Mouse (Mus musculus) hindbrain, postnatal 0 days (tissue): ENCODE measurements around the gene Tspan9. TPM values are rescaled to one million over a fixed set of nuclear protein-coding genes. Genes with fewer than 3 reads are reported as not detected.

Experiments
- ATAC-seq: fragments of 200-750 bp; cut with Nextera tagmentation; 2 replicates; pipeline ENCODE4 v1.8.0; 2017; ENCODE audit warnings: mild to moderate bottlenecking, moderate TSS enrichment, moderate library complexity
- DNase-seq: peaks from one replicate; pipeline ENCODE4 v3.0.0-alpha.2; 2015; ENCODE audit warnings: low spot score
- H3K27ac ChIP-seq: fragments of 300-500 bp; sonication (generic); 2 replicates; pipeline ENCODE4 v1.5.1; 2014; ENCODE audit warnings: mild to moderate bottlenecking
- H3K27me3 ChIP-seq: fragments of 300-500 bp; sonication (generic); 2 replicates; pipeline ENCODE4 v1.6.1; 2014; ENCODE audit warnings: low read length, mixed read lengths; ENCODE audit not compliant: insufficient read depth
- H3K36me3 ChIP-seq: fragments of 300-500 bp; sonication (generic); 2 replicates; pipeline ENCODE4 v1.6.1; 2014; ENCODE audit warnings: low read length, mixed read lengths; ENCODE audit not compliant: insufficient read depth
- H3K4me1 ChIP-seq: fragments of 300-500 bp; sonication (generic); 2 replicates; pipeline ENCODE4 v1.6.1; 2014; ENCODE audit warnings: antibody characterized with exemption, low read length, mixed read lengths; ENCODE audit not compliant: insufficient read depth
- H3K4me2 ChIP-seq: fragments of 300-500 bp; sonication (generic); 2 replicates; pipeline ENCODE4 v1.6.1; 2014; ENCODE audit warnings: low read depth, mild to moderate bottlenecking, low read length, moderate library complexity, mixed read lengths
- H3K4me3 ChIP-seq: fragments of 300-500 bp; sonication (generic); 2 replicates; pipeline ENCODE4 v1.5.1; 2014; ENCODE audit warnings: low read length
- H3K9ac ChIP-seq: fragments of 300-500 bp; sonication (generic); replicated peaks from 2 replicates; pipeline ENCODE4 v1.6.1; 2014; ENCODE audit warnings: mild to moderate bottlenecking, low read length, moderate library complexity, mixed read lengths
- H3K9me3 ChIP-seq: fragments of 300-500 bp; sonication (generic); 2 replicates; pipeline ENCODE4 v1.6.1; 2016; ENCODE audit warnings: low read length, mixed read lengths
- CTCF ChIP-seq: IDR thresholded peaks from 2 replicates; pipeline ENCODE4 v1.5.1; 2016; ENCODE audit warnings: antibody characterized with exemption, control low read depth, low read depth
- WGBS: fragments of 180-500 bp; shearing (Covaris S2); extraction: QIAGEN DNeasy Blood & Tissue Kit; methylation state at CpG from one replicate; pipeline ENCODE4 v1.1.7; 2014; 5-methylcytosine and 5-hydroxymethylcytosine counted together
- polyA plus RNA-seq: library from polyadenylated mRNA; unstranded; fragments of >200 nt; fragmentation: Nextera tagmentation; extraction: Ambion mirVana; gene quantifications from 2 replicates; pipeline ENCODE4 v1.2.1, GENCODE M21; 2015
- total RNA-seq: library from RNA; depleted of rRNA; stranded (reverse); fragments of >200 nt; gene quantifications from 2 replicates; pipeline ENCODE4 v1.2.3, GENCODE M21; 2014

Tspan9 gene
- total and polyA plus RNA-seq, 2 experiments from 2014 or later, result 70.1 to 177 TPM

- Histone ChIP-seq H3K4me3 (no peak overlapping the region), H3K27me3 (no peaks in the 10 kb centered on the region), H3K9me3 (no peaks in the 10 kb centered on the region), H3K4me1 (0 out of 2 replicates have a peak, but pooled peaks cover 4% of the 10 kb centered on the region), H3K36me3 (no peaks in the 10 kb centered on the region), H3K9ac (no peak overlapping the region), H3K4me2 (no peak overlapping the region), H3K27ac (no peak overlapping the region)
- DNase-seq (no peak), ATAC-seq (no peak)
- no peak for TF ChIP-seq CTCF
- WGBS, result 77% methylated on average over 6 of the region's 6 CpGs
Measured at GRCm38 (mm10) chr6:128043486-128043885, 99.9 kb downstream of the Tspan9 start.

- WGBS, result 46% methylated on average over 6 of the region's 6 CpGs
- Histone ChIP-seq H3K4me1 (0 out of 2 replicates have a peak, but pooled peaks cover 4% of the 10 kb centered on the region), H3K9me3 (no peaks in the 10 kb centered on the region), H3K27ac (no peak overlapping the region), H3K4me2 (no peak overlapping the region), H3K4me3 (no peak overlapping the region), H3K9ac (no peak overlapping the region), H3K27me3 (no peaks in the 10 kb centered on the region), H3K36me3 (no peaks in the 10 kb centered on the region)
- TF ChIP-seq CTCF, result no peak
- DNase-seq, result no peak
- ATAC-seq, result no peak
Measured at GRCm38 (mm10) chr6:128041836-128042235, 101.6 kb downstream of the Tspan9 start.

DNA sequence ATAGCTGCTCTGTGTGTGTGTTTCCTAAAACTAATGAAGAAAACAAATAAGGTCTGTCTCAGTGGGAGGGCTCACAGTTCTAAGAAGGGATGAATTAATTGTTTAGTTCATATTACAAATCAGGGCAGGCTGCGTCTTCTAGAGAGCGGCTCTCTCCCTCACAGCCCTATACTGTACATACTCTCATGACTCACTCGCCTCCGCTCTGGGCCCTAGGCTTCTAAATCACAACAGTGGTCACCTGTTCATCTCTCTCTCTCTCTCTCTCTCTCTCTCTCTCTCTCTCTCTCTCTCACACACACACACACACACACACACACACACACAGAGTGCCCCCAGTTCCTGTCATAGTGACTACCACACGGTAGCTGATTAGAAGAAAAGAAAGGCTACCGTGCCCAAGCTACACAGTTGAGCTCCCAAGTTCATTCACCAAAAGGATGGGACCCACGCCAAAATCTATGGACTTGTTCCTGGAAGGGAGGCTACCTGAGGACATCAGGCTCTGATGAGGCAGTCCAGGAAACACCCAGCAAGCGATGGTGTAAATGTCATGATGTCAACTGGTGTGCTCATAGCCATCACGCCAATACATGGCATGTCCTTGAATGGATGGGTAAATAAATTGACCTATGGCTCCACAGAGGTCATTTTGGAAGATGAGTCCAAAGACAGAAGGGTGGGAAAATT is 104.2 kb downstream of the Tspan9 start:
- TF ChIP-seq CTCF, result no peak
- Histone ChIP-seq H3K4me3 (no peak overlapping the region), H3K9ac (no peak overlapping the region), H3K27ac (no peak overlapping the region), H3K4me2 (no peak overlapping the region), H3K4me1 (peaks cover 8% of the 10 kb centered on the region; the same call in 1 of the 2 replicates), H3K9me3 (no peaks in the 10 kb centered on the region), H3K27me3 (no peaks in the 10 kb centered on the region), H3K36me3 (no peaks in the 10 kb centered on the region)
- 76% methylated on average over 9 of the region's 9 CpGs for WGBS
- DNase-seq (no peak), ATAC-seq (no peak)

GRCm38 (mm10) chr6:128038568-128038967 is 104.8 kb downstream of the Tspan9 start:
- DNase-seq, result no peak
- Histone ChIP-seq H3K9me3 (no peaks in the 10 kb centered on the region), H3K36me3 (no peaks in the 10 kb centered on the region), H3K4me3 (no peak overlapping the region), H3K27me3 (no peaks in the 10 kb centered on the region), H3K4me2 (no peak overlapping the region), H3K27ac (no peak overlapping the region), H3K4me1 (peaks cover 8% of the 10 kb centered on the region; the same call in 1 of the 2 replicates), H3K9ac (no peak overlapping the region)
- no peak for ATAC-seq
- no peak for TF ChIP-seq CTCF
- WGBS, result 57% methylated on average over 6 of the region's 6 CpGs

- WGBS, result 80% methylated on average over 9 of the region's 9 CpGs
Measured at GRCm38 (mm10) chr6:128036597-128036996, 106.8 kb downstream of the Tspan9 start.

DNA sequence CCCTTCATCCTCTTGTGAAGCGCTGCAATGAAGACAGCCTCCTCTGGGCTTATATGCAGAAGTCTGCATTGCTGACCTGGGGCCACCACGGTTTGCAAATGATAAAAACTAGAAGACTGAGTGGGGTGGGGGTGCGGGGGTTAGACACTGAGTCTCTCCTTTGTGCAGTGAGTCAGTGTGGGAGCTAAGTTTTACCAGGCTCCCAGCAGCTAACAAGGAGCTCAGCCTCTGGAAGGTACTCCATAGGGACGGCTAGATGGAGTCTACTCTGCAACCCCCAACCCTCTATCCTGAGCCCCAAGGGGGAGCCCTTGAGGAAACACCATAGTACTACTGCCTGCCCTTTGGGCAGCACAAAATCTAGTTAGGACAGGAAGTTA is 107.5 kb downstream of the Tspan9 start:
- peak overlapping the region; percentile 80 for H3K27ac ChIP-seq
- H3K4me2 ChIP-seq, result peak overlapping the region; percentile 97
- DNase-seq, result no peak
- no peaks in the 10 kb centered on the region for H3K36me3 ChIP-seq
- peak; percentile 8; the same call in 1 of the 2 replicates for ATAC-seq
- H3K9ac ChIP-seq, result peak overlapping the region; percentile 68
- no peaks in the 10 kb centered on the region for H3K27me3 ChIP-seq
- H3K4me3 ChIP-seq, result peak overlapping the region; percentile 56
- H3K4me1 ChIP-seq, result peaks cover 20% of the 10 kb centered on the region; the same call in 1 of the 2 replicates
- peak; percentile 47 for TF ChIP-seq CTCF
- H3K9me3 ChIP-seq, result no peaks in the 10 kb centered on the region
- WGBS, result 8% methylated on average over 4 of the region's 4 CpGs

More at GRCm38 (mm10) chr6:128036597-128036996, 106.8 kb downstream of the Tspan9 start:
- Histone ChIP-seq H3K36me3 (no peaks in the 10 kb centered on the region), H3K4me3 (no peak overlapping the region), H3K4me1 (peaks cover 13% of the 10 kb centered on the region; the same call in 1 of the 2 replicates), H3K27me3 (no peaks in the 10 kb centered on the region), H3K4me2 (no peak overlapping the region), H3K9ac (no peak overlapping the region), H3K9me3 (no peaks in the 10 kb centered on the region), H3K27ac (no peak overlapping the region)
- no peak for TF ChIP-seq CTCF
- DNase-seq (no peak), ATAC-seq (no peak)
